Mouse (Mus musculus) mature B cell (primary cell): ENCODE measurements around the gene Efcab9.

Experiments used
- in situ Hi-C: fragments of 300-500 bp; cut with MboI; formaldehyde crosslinking; loops from 2 replicates; pipeline ENCODE4 v1.14.3; 2019

Efcab9 gene

DNA sequence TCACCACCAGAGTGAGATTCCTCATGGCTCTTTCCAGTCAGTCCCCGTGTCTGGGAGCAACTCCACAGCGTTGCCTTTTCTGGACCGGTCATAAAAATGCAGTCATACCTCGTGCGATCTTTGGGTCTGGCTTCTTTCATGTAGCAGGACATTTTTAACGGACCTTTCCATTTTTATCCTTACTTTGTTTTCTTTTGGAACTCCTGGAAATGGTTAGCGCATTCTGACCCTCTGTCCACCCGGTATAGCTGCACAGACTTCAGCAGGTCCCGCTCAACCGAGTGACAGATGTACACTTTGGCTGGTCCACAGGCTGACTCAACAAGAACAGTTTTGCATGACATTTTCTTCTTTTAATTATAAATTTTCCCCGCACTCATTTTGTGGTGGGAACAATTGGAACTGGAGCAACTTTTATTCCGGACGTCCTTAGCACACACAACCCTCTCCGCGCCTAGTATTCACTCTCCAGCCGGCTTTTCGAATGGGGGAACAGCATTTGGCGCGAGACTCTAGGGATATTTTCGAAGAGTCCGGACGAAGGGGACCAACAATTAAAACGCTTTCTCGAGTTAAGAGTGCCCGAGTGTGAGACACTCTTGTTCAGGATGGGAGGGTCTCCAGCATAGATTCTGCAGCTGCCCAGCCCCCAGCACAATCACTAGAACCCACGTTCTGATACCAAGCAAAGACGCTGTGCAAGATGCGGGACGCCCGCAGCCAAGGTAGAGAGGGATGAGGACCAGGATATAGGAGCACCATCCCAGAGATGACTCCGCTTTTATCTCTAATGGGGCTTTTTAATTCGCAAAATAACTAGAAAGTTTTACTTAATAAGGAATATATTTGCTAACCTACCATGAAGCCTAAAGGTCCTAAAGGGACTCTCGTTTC lies at the start of gene Efcab9:
Efcab9 (minus strand) TSS at position 211 of the 894 bp plus-strand sequence.
- in situ Hi-C loops = loop anchor here (10.0 kb wide), 1 partner anchor 63 kb away; no protein-coding TSS in a partner anchor

DNA sequence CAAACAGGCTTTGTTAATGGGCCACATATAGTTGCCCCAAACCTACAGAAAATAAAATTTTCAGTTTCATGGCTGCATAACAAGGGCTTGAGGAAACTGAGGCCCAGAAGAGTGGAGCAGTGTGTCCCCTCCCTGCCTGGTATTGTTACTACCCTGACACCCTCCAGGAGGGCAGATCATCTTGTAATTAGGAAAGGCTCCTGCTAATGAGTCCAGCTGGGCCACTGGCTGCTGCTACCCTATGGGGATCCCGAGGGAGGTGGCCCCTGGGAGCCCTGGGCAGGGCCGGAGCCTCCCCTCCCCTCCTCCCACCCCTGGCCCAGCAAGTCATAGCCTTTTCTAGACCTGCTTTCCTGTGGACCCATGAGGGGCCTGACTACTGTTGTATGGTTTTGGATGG lies 49.1 kb upstream of the Efcab9 start:
- in situ Hi-C loops = loop anchor here (25.0 kb wide), 1 partner anchor 119 kb away; the partner anchor contains the start of gene Ubtd2

DNA sequence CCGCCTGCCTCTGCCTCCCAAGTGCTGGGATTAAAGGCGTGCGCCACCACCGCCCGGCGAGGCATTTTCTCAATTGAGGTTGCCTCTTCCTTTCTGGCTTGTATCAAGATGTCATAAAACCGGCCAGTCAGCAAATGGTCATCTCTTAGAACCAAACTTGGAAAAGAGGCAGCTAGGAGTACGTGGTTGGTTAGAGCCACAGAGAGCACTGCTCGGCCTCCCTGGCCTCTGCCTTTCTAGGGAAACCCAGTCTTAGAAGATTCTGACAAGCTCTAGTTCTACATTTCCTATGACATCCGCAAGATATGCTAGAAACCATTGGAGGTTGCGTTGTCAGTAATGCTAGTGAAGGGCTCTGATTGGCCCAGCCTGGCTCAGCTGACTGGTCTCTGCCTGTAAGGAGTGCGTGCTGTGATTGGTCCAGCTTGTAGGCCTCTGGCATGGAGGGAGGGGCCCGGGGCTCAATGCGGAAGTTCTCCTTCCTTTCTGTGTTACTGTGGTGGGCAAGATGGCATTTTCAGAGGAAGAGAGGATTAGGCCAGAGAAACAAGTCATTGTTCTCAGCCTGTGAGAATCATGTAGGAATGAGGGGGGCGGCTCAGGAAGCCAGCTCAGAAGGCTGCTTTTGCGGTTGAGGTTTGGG lies 48.5 kb upstream of the Efcab9 start:
- in situ Hi-C loops = loop anchor here (25.0 kb wide), 1 partner anchor 118 kb away; the partner anchor contains the start of gene Ubtd2

DNA sequence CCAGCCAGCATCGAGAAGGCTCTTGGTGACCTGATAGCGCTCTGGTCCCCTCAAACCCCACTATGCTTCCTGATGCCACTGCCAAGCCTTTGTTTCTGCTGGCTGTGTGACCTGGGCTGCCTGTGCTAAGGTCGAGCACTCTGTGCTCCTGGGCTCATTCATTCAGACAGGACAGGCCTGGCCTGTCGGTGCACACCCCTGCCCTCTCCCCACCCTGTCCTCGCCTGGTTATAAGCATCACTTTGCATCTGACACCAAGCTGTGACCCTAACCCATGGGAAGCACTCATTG lies 44.8 kb upstream of the Efcab9 start:
- in situ Hi-C loops = loop anchor here (25.0 kb wide), 1 partner anchor 114 kb away; the partner anchor contains the start of gene Ubtd2

DNA sequence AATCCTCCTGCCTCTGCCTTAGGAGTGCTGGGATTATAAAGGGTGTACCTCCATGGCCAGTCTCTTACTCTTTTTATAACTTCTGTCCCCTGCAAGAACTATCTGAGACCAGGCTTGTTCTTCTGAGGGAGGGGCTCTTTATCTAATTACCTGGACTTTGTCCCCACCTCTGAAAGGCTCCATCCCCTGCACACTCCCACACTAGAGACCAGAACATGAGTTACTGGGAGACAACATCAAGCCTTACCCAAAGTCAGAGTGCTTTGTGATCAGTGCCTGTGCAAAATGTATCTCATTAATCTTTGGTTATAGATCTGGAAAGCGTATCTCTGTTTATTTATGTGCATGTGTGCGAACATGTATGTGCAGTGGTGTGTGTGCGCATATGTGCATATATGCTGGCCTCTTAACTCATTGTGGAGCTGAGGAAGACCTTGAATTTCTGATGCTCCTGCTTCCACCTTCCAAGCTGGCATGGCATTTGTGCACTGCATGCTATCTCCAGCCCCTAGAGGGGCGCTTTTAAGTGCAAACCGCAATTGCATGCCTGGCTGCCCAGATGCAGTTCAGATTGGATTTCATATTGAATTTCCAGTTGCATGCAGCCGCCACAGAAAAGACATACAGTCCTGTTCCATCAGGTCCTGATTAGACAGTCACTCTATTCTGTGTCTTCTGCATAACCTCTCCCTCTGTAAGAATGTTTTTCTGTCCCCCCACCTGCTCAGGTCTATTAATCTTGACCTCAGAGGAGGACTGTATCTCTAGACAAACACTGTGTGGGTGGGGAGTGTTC lies 44.3 kb upstream of the Efcab9 start:
- in situ Hi-C loops = loop anchor here (25.0 kb wide), 1 partner anchor 114 kb away; the partner anchor contains the start of gene Ubtd2

DNA sequence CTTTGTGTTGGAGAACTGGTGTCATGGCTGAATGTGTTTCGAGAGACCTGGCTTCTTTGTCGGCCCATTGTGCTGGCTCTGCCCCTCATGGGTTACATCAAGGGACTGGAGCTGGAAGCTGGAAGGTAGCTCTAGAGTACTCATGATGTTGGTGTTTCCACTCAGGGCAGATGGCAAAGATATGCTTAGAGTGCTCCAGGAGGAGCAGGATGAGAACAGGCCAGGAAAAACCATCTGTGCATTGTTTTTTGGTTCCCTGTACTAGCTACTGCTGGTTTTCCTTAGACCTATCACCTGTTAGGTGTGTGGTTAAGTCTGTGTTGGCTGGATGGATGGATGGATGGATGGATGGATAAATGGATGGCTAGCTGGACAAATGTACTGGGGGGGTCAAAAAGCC lies 41.8 kb upstream of the Efcab9 start:
- in situ Hi-C loops = no loop called here

DNA sequence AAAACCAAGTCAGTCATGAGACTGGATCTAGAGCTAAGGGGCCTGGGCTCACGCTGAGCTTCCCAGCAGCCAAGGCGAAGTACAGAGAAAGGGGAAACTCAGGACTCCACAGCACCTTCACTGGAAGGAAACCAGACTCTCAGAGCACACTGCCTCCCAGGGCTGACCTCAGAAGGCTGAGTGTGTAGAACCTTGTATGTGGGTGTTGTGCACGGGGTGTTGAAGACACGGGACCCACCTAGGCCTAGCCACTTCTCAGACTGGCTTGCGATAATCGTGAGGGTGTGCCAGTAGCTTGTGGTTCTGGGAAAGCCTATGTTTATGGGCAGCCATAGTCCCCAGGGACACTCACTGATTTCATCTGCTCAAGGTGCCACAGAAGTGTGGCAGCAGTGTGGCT lies 39.2 kb upstream of the Efcab9 start:
- in situ Hi-C loops = no loop called here

DNA sequence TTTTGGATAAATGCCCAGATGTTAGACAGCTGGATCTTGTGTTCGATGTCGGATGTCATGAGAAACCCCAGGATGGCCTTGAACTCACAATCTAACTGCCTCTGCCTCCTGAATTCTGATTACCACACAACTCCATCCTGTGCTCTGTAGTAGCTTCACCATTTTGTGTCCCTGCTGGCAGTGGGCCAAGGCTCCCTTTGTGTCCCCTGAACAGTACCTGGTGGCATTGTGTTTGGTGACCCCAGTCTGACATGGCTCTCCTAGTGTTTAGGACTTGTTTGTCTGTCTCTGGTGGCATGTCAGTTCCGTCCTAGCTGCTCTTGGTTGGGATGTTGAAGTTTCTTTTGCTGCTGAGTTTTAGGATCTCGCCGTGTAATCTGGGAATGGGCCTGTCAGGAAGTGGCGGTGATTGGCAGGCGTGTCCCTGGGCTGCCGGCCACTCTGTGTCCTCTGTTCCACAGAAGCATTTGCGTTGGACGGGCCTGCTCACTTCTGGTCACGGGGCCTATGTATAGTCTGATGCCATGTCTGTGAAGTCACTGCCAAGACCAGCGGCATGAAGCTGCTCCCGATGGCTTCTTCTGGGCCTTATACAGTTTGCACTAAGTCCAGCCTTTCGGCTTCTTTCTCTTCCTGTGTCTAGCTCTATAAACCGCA lies 36.9 kb upstream of the Efcab9 start:
- in situ Hi-C loops = no loop called here

DNA sequence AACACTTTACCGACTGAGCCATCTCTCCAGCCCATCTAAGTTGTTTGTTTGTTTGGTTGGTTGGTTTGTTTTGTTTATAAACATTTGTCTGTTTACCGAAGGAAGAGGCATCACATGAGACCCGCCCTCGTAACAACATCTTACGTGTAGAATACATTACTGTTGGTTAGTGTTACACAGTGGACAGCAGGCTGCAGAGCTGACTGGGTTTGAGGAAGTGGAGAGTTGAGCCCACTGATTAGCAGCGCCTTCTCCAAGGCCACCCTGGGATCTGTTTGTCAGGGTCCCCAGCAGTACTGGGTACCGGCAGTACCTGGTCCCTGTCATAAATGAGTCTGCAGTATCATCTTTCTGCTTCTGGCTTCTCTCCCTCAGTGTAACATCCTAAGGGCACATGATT lies 36.2 kb upstream of the Efcab9 start:
- in situ Hi-C loops = no loop called here

DNA sequence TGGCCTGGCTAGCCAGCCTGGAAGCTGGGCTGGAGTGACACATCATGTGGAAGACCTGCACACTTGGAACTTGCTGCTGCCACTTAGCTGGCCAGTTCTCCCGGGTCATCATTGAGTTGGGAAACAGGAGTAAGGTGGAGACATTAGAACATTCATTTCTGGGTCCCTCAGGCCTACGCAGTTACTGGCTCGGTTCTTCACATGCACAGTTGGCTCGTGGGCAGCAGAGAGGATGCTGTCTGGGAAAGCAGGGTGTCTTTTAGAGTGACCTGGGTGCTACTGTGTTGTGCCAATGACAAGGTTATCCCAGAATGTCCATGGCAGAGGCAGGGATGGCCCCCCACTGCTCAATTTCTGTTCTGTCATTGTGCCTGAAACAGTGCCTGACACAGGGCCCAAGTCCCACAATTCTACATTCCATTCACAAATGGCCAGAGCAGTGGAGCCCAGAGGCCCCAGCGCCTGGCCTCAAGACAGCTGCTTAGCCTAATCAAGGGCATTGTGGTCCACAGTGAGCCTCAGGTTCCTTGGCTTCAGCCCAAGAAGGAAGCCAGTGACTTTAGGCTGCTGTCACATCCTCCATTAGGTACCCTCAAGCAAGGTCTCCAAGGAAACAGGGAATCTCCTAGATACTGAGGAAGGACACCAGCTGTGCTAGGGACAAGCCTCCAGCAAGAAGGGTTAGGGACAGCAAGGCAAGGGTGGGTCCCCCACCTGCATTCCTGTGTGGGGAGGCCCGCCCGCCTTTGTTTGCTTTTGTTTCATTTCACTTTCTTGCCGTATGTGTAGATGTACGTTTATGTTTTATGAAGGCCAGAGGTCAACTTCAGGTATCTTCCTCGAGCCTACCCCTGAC lies 35.3 kb upstream of the Efcab9 start:
- in situ Hi-C loops = no loop called here

DNA sequence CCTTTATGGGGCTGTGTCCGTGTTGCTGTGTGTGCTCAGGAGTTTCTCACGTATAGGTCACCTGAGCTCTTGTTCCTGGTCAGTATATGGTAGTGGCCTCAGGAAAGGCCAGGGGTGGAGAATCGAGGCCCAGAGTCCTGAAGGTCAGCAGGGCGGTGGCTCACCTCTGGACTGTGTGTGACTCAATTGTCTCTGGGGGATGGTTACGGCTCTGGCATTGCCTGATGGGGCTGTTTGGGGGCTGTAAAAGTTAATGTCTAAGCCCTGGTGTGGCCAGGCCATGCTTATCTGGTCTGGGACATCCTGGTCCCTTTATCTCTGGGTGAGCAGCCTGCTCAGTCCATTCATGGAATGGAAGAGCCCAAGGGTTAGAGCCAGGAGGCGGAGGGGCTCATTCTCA lies 34.3 kb upstream of the Efcab9 start:
- in situ Hi-C loops = no loop called here

DNA sequence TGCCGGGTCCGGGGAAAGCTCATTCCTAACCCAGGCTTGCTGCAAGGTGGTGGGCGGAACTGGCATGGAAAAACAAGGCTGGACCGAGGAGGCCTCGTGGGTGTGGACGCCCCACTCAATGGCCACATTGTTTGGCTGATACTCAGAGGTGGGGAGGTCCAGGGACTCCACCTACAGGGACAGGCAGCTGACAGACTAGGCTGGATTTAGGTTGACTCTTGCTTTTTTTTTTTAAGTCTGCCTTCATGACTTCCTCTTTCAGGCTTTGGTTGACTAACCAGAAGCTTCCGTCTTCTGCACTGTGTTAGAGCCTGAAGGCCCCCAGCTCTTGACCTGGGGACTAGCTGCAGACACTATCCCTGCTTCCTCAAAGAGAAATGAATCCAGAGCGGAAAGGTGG lies 33.2 kb upstream of the Efcab9 start:
- in situ Hi-C loops = no loop called here

DNA sequence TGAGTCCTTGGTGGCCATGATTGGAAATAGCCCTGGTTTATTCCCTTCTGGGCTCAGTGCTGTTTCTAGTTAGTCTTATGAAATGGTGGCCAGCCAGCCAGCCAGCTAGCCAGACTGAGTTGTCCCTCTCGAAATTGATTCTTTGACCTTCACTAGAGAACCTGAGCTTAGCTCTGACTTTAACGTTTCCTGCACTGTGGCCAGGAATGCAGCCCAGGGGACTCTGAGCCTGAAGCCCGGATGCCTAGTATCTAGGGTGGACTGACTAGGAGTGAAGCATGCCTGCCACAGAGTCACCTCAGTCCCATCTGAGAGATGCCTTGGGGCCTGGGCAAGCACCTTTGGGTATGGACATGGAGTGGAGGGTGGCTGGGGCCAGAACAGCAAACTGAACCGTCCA lies 32.7 kb upstream of the Efcab9 start:
- in situ Hi-C loops = no loop called here

DNA sequence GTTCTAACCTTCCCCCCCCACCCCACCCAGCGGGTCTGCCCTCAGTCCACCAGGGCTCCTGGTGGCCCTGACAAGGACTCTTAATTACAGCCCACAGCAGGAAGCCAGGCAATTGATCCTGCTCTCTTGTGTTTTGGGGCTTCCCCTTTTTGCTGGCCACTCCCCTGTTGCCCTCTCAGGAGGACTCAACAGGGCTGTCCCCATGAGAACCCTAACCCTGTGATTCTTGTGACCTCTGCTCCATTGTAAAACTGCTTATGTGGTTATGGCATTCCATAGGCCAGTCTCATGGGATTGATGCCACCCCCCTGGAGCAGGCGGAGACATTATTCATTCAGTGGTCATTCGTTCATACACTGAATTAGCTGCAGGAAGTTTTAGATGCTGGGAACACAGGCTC lies 31.8 kb upstream of the Efcab9 start:
- in situ Hi-C loops = no loop called here

DNA sequence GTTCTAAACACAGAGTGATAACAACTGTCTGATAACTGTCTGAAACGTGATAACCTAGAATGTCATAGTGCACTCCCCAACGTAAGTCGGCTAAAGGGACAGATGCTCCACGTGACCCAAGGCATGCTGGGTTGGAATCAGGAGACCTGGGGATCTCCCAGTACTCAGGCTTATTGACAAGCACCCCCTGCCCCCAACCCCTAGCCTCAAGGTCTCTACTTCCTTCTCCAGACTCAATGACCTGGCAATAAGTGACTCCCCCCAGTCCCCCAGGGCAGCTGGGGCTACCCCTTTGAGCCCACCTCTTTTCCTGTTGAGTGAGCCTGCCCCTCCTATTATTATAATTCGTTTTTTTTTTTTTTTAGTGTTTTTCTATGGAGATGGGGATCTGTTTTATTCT lies 30.8 kb upstream of the Efcab9 start:
- in situ Hi-C loops = no loop called here

DNA sequence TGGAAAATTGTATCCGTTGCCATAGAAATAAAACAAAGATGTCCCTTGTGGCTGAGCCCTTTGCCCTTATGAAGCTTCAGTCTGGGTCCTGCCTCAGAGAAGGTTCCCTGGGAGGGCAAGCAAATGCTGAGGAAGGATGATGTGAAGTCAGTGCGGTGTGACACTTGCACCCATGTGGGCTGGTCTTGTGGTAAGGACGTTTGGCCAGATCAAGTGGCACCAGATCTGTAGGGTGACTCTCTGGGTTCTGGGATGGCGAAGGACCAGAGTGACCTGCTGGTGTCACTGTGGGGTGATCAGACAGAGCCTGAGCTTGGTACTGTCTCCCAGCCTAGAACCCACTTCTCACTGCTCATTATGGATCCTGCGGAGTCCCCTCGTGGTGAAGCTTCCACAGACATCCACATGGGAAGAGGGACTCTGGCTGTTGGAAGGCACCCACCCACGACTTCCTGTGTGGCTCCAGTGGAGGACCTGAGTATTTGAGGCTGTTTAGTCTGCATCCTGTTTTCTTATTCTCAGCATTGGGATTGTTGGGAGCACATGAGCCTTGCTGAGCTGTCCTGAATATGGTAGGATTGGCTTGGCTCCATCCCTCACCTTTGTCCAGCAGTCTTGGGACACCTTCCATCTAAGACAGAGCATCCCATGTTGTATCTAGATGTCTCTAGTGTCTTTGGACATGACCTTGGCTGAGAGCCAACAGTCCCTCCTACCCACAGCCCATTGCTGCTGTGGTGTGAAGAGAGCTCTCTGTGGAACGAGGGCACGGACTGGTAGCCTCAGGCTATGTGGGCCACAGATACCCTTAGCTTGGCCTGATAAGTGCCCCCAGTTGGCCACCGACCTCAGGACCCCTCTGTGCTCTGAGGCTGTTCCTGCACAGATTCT lies 29.8 kb upstream of the Efcab9 start:
- in situ Hi-C loops = no loop called here

DNA sequence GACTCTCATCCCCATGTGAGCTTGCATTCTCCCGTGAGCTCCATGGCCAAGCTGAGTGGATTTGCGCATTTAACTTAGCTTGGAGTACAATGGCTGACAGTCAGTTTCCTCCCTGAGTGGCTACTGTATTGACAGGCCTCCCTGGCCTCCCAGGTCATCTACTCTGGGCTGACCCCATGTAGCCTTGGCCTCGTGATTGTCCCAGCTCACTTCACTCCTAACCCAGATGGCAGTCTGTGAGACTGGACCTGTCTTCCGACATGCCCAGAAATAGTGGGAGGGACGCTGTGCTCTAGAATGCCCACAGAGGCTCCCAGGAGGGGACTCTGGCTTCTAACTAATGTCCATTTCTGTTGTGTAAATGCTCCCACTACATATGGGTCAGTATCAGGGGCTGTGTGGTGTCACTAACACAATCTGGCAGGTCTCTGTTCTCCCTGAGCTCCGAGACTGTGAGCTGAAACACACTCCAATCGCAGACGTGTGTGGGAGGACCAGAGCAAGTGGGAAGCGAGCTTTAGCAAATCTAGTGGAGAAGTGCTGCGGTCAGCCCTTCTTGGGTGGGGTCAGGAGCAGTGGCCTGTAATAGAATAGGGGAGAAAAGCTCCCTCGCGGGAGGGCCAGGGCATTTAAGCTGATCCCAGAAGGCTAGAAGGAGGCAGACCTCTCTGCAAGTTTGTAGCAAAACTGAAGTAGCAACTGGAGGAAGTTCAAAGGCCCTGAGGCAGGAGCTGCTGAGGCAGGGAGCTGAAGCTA lies 28.3 kb upstream of the Efcab9 start:
- in situ Hi-C loops = no loop called here

DNA sequence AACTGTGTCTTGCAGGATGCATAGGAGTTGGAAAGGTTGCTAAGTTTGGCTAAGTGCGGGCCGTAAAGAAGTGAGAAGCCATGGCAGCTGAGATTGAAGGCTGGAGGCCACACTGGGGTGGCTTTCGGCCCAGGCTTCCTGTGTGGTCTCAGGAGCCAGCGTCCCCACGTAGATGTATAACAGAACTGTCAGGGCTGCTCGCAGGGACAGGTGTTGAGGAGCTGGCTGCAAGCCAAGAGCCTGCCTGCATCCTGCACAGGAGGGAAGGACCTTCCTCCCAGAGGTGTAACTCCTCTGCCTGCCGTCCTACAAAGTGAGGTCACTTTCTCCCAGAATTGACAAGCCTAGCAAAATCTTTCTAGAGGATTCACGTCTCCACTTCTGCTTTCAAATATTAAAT lies 26.8 kb upstream of the Efcab9 start:
- in situ Hi-C loops = no loop called here

DNA sequence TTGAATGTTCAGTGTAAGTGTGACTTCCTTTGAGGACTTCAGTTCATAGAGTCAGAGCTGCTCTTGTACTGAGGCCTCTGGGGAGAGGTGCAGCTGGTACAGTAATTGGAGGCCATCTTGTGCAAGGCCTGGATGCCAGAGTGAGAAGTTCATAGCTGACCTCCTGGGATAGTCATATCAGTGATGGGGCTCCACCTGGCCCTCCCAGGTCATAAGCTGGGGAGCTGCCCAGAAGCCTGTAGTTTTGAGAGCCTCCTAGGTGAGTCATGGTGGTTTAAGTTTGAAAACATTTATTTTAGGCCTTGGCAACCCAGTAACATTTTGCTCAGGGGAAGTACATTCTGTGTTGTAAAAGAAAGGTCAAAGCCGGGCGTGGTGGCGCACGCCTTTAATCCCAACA lies 26.1 kb upstream of the Efcab9 start:
- in situ Hi-C loops = no loop called here
